Mouse (Mus musculus): ENCODE results near the gene Cars. TPM values are rescaled to one million over a fixed set of nuclear protein-coding genes. Genes with fewer than 3 reads are reported as not detected.

The Cars gene
- polyA plus RNA-seq, 1 experiment from 2014 or later, result 58.9 TPM

Small RNA genes lying within 50 kb of the gene (microRNA-seq; reads per million reads assigned to microRNA genes)
- gene Mir7064, result not detected

Other genes with a start within 250 kb of the Cars start
- gene Cdkn1c, start 139.0 kb downstream of the Cars start, polyA plus RNA-seq (2015; fragmentation: Nextera tagmentation; extraction: Ambion mirVana), result 553 and 555 TPM in 2 replicates
- gene Slc22a18, start 126.4 kb downstream of the Cars start, polyA plus RNA-seq (2015; fragmentation: Nextera tagmentation; extraction: Ambion mirVana), result 1.9 and 2.4 TPM in 2 replicates
- 4.7 and 4.9 TPM in 2 replicates for gene Phlda2, start 96.9 kb downstream of the Cars start, polyA plus RNA-seq (2015; fragmentation: Nextera tagmentation; extraction: Ambion mirVana)
- 254 and 255 TPM in 2 replicates for gene Nap1l4, start 51.0 kb downstream of the Cars start, polyA plus RNA-seq (2015; fragmentation: Nextera tagmentation; extraction: Ambion mirVana)
- gene Tnfrsf26, start 28.6 kb upstream of the Cars start, polyA plus RNA-seq (2015; fragmentation: Nextera tagmentation; extraction: Ambion mirVana), result 0.33 and 0.44 TPM in 2 replicates
- 7.8 and 8.1 TPM in 2 replicates for gene Tnfrsf22, start 49.6 kb upstream of the Cars start, polyA plus RNA-seq (2015; fragmentation: Nextera tagmentation; extraction: Ambion mirVana)
- 1.1 and 1.2 TPM in 2 replicates for gene Tnfrsf23, start 85.8 kb upstream of the Cars start, polyA plus RNA-seq (2015; fragmentation: Nextera tagmentation; extraction: Ambion mirVana)
- gene Osbpl5, start 156.9 kb upstream of the Cars start, polyA plus RNA-seq (2015; fragmentation: Nextera tagmentation; extraction: Ambion mirVana), result 39.5 and 43.3 TPM in 2 replicates
- gene Mrgprg, start 166.9 kb upstream of the Cars start, polyA plus RNA-seq (2015; fragmentation: Nextera tagmentation; extraction: Ambion mirVana), result not detected in 2 replicates
- gene Mrgpre, start 184.4 kb upstream of the Cars start, polyA plus RNA-seq (2015; fragmentation: Nextera tagmentation; extraction: Ambion mirVana), result 0.93 and 1.1 TPM in 2 replicates
- 7.9 and 9.0 TPM in 2 replicates for gene Nadsyn1, start 222.8 kb upstream of the Cars start, polyA plus RNA-seq (2015; fragmentation: Nextera tagmentation; extraction: Ambion mirVana)
- gene Dhcr7, start 223.1 kb upstream of the Cars start, polyA plus RNA-seq (2015; fragmentation: Nextera tagmentation; extraction: Ambion mirVana), result 30.4 and 30.9 TPM in 2 replicates

Data from lung, embryonic 15.5 days (tissue).